Mouse (Mus musculus): Measurements from ENCODE around the gene Ggnbp2.

DNA sequence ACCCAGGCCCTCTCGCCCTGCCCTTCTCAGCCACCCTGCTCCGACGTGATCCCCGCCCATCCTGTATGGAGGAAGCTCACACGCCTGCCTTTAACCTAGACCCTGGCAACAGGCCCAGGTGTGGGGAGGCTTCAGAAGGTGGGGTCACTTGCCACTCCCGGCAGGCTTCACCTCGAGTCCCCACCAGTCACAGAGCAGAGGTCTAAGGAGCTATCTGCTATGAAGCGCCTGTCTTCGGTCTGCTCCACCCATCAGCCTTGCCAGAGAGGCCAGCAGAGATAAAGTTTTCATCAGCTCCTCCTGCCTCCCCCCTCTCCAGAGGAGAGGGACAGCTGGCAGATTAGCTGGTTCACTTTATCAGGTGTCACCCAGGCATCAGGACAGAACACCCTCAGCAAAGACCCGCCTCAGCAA is 47.1 kb downstream of the Ggnbp2 start:
- TF ChIP-seq CTCF (conservative IDR thresholded peaks at IDR 0.05; ENCODE audit: insufficient read depth, insufficient read length, low read depth, low read length) (no peak), POLR2A (IDR thresholded peaks at IDR 0.05; ENCODE audit: low read depth, low read length) (no peak)

Measured in kidney, adult 2 months (tissue).